Mouse (Mus musculus) R1 (cell line): ENCODE results near the gene Cnn2.
A peak's percentile ranks its signal among the peaks of the same experiment; 100 is the strongest.

Source experiments
- DNase-seq: peaks from one replicate; pipeline ENCODE4 v3.0.0-alpha.2; 2018; ENCODE audit warnings: low read depth, low spot score

Gene Cnn2

GRCm38 (mm10) chr10:79991099-79991498 lies 2.7 kb downstream of the Cnn2 start:
- peak; percentile 81 for DNase-seq

- DNase-seq = peak; percentile 72
These were observed 3.2 kb downstream of the Cnn2 start for GRCm38 (mm10) chr10:79991548-79991947.

- DNase-seq = no peak
These were observed 6.2 kb downstream of the Cnn2 start for GRCm38 (mm10) chr10:79994397-79995115.

GRCm38 (mm10) chr10:79995636-79996035 lies 7.3 kb downstream of the Cnn2 start:
- DNase-seq = no peak

- peak; percentile 96 for DNase-seq
These were observed 8.1 kb downstream of the Cnn2 start, which contains the start of gene Abca7 for GRCm38 (mm10) chr10:79996272-79997033. Gene Abca7 (plus strand): TSS chr10:79996494.

GRCm38 (mm10) chr10:79997034-79997760 lies 8.8 kb downstream of the Cnn2 start:
- DNase-seq = peak; percentile 95

- no peak for DNase-seq
These were observed 9.4 kb downstream of the Cnn2 start for GRCm38 (mm10) chr10:79997819-79998218.

- DNase-seq = no peak
These were observed 13.6 kb downstream of the Cnn2 start for GRCm38 (mm10) chr10:80001945-80002344.

- DNase-seq = no peak
These were observed 14.4 kb downstream of the Cnn2 start for GRCm38 (mm10) chr10:80002829-80003228.

- peak; percentile 66 for DNase-seq
These were observed 15.2 kb downstream of the Cnn2 start for GRCm38 (mm10) chr10:80003374-80004232.

- DNase-seq = no peak
These were observed 15.9 kb downstream of the Cnn2 start for GRCm38 (mm10) chr10:80004233-80004705.

- DNase-seq = no peak
These were observed 23.4 kb downstream of the Cnn2 start for GRCm38 (mm10) chr10:80011740-80012139.

- DNase-seq = no peak
These were observed 25.2 kb downstream of the Cnn2 start for GRCm38 (mm10) chr10:80013609-80014008.

- DNase-seq = no peak
These were observed 26.3 kb downstream of the Cnn2 start for GRCm38 (mm10) chr10:80014484-80015290.

- DNase-seq = no peak
These were observed 27.2 kb downstream of the Cnn2 start for GRCm38 (mm10) chr10:80015583-80015982.

- no peak for DNase-seq
These were observed 28.1 kb downstream of the Cnn2 start, which contains the start of gene Arhgap45 for GRCm38 (mm10) chr10:80016511-80016910. Gene Arhgap45 (plus strand): TSS chr10:80016653.

- DNase-seq = no peak
These were observed 28.5 kb downstream of the Cnn2 start for GRCm38 (mm10) chr10:80016931-80017330.

GRCm38 (mm10) chr10:80017361-80017760 lies 29.0 kb downstream of the Cnn2 start:
- DNase-seq = no peak

GRCm38 (mm10) chr10:80017771-80018170 lies 29.4 kb downstream of the Cnn2 start:
- no peak for DNase-seq

- no peak for DNase-seq
These were observed 30.4 kb downstream of the Cnn2 start for GRCm38 (mm10) chr10:80018739-80019297.
